Mouse (Mus musculus): Measurements from ENCODE around the gene Mif4gd. TPM values are rescaled to one million over a fixed set of nuclear protein-coding genes. Genes with fewer than 3 reads are reported as not detected.
"Not testable (repeated sequence)": the region's sequence is repeated elsewhere in the genome, so short reads cannot be mapped to it uniquely, and the experiment has no call there.

The Mif4gd gene
- 10 to 100 TPM; 34.1 to 43.9 (median 40.3) TPM for total RNA-seq (2022)

- peak; percentile 90 to 92 for DNase-seq (ENCODE audit: low spot score in 2 of 2)
These were observed at the start of gene Mif4gd for GRCm38 (mm10) chr11:115612410-115613137. Gene Mif4gd, minus strand, starts transcription at chr11:115612969.

GRCm38 (mm10) chr11:115660376-115660775 is 47.6 kb upstream of the Mif4gd start:
- DNase-seq (ENCODE audit: low spot score in 2 of 2), result no peak

- no peak for DNase-seq (ENCODE audit: low spot score in 2 of 2)
These were observed 45.8 kb upstream of the Mif4gd start for GRCm38 (mm10) chr11:115658521-115658920.

GRCm38 (mm10) chr11:115654128-115654527 is 41.4 kb upstream of the Mif4gd start:
- no peak for DNase-seq (ENCODE audit: low spot score in 2 of 2)

GRCm38 (mm10) chr11:115653194-115653593 is 40.4 kb upstream of the Mif4gd start:
- DNase-seq (ENCODE audit: low spot score in 2 of 2), result no peak

GRCm38 (mm10) chr11:115651680-115652079 is 38.9 kb upstream of the Mif4gd start:
- DNase-seq (ENCODE audit: low spot score in 2 of 2), result no peak

GRCm38 (mm10) chr11:115649706-115650105 is 36.9 kb upstream of the Mif4gd start:
- no peak for DNase-seq (ENCODE audit: low spot score in 2 of 2)

GRCm38 (mm10) chr11:115647459-115647858 is 34.7 kb upstream of the Mif4gd start:
- DNase-seq (ENCODE audit: low spot score in 2 of 2), result no peak

- no peak for DNase-seq (ENCODE audit: low spot score in 2 of 2)
These were observed 33.7 kb upstream of the Mif4gd start for GRCm38 (mm10) chr11:115646439-115646838.

GRCm38 (mm10) chr11:115645498-115645897 is 32.7 kb upstream of the Mif4gd start:
- DNase-seq (ENCODE audit: low spot score in 2 of 2), result not testable (repeated sequence)

GRCm38 (mm10) chr11:115644308-115644707 is 31.5 kb upstream of the Mif4gd start:
- no peak for DNase-seq (ENCODE audit: low spot score in 2 of 2)

GRCm38 (mm10) chr11:115643265-115643664 is 30.5 kb upstream of the Mif4gd start:
- DNase-seq (ENCODE audit: low spot score in 2 of 2), result no peak

GRCm38 (mm10) chr11:115642705-115643104 is 29.9 kb upstream of the Mif4gd start:
- DNase-seq (ENCODE audit: low spot score in 2 of 2), result no peak

GRCm38 (mm10) chr11:115641664-115642036 is 28.9 kb upstream of the Mif4gd start:
- DNase-seq (ENCODE audit: low spot score in 2 of 2), result no peak

GRCm38 (mm10) chr11:115640978-115641663 is 28.4 kb upstream of the Mif4gd start:
- DNase-seq (ENCODE audit: low spot score in 2 of 2), result no peak

GRCm38 (mm10) chr11:115640311-115640828 is 27.6 kb upstream of the Mif4gd start:
- no peak for DNase-seq (ENCODE audit: low spot score in 2 of 2)

GRCm38 (mm10) chr11:115639540-115639939 is 26.8 kb upstream of the Mif4gd start:
- no peak for DNase-seq (ENCODE audit: low spot score in 2 of 2)

- no peak for DNase-seq (ENCODE audit: low spot score in 2 of 2)
These were observed 26.0 kb upstream of the Mif4gd start for GRCm38 (mm10) chr11:115638498-115639409.

GRCm38 (mm10) chr11:115636960-115637359 is 24.2 kb upstream of the Mif4gd start:
- DNase-seq (ENCODE audit: low spot score in 2 of 2), result no peak

GRCm38 (mm10) chr11:115635484-115635883 is 22.7 kb upstream of the Mif4gd start:
- no peak for DNase-seq (ENCODE audit: low spot score in 2 of 2)

- DNase-seq (ENCODE audit: low spot score in 2 of 2), result no peak
These were observed 22.3 kb upstream of the Mif4gd start for GRCm38 (mm10) chr11:115635041-115635440.

GRCm38 (mm10) chr11:115634109-115634508 is 21.3 kb upstream of the Mif4gd start:
- DNase-seq (ENCODE audit: low spot score in 2 of 2), result no peak
